Mouse (Mus musculus) layer of hippocampus, adult 9-11 months (tissue): ENCODE data around the gene Tbc1d17.
A peak's percentile ranks its signal among the peaks of the same experiment; 100 is the strongest.

Source experiments
- DNase-seq: peaks from one replicate; pipeline ENCODE4 v3.0.0; 2022

The Tbc1d17 gene

DNA sequence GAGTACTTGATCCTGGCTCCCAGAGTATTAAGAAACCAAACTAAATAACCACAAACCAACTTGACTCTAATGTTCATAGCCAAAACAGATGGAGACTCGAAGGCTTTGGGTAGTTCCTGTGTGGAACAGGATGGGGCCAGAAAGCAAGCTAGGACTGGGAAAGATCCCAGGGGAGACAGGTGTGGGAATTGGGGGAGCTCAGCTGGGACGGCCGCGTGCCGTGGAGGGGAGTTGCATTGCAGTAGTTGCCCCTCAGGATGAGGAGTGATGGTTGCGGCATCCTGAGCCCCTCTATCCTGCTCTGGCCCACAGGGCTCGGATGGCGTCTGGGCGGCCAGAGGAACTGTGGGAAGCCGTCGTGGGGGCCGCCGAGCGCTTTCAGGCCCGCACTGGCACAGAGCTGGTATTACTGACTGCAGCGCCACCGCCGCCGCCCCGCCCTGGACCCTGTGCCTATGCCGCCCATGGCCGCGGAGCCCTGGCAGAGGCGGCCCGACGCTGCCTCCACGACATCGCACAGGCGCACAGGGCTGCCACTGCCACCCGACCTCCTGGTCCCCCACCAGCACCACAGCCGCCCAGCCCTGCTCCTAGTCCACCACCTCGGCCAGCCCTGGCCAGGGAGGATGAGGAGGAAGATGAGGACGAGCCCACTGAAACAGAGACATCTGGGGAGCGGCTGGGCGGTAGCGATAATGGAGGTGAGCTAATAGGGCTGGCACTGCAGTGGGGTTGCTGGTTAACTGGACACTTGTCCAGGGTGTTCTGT, 3.6 kb upstream of the Tbc1d17 start:
- no peak for DNase-seq

DNA sequence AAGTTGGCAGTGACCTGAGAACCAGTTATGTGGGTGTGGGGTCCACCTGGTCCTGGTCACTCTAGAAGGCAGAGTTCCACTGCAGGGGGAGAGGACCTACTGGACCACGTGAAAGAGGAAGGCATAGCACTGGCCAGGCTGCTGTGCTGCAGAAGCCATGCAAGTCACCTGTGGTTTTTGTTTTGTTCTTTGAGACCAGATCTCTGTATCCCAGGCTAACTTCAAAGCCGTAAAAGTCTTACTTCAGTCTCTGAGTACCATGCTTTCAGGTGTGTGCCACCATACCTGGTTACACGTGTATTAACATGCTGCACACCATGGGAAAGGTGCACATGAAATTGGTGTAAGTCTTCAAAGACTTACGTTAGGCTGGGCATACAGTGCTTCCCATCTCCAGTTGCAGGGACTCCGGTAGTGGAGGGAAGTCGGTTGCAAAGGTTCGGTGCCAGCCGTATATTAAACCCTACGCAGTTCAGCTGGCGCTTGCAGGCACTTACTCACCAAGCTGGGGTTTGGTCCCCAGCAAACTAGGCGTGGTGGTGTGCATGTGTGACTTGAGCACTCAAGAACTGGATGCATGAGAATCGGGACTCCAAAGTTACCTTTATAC, 2.9 kb upstream of the Tbc1d17 start:
- DNase-seq: no peak

DNA sequence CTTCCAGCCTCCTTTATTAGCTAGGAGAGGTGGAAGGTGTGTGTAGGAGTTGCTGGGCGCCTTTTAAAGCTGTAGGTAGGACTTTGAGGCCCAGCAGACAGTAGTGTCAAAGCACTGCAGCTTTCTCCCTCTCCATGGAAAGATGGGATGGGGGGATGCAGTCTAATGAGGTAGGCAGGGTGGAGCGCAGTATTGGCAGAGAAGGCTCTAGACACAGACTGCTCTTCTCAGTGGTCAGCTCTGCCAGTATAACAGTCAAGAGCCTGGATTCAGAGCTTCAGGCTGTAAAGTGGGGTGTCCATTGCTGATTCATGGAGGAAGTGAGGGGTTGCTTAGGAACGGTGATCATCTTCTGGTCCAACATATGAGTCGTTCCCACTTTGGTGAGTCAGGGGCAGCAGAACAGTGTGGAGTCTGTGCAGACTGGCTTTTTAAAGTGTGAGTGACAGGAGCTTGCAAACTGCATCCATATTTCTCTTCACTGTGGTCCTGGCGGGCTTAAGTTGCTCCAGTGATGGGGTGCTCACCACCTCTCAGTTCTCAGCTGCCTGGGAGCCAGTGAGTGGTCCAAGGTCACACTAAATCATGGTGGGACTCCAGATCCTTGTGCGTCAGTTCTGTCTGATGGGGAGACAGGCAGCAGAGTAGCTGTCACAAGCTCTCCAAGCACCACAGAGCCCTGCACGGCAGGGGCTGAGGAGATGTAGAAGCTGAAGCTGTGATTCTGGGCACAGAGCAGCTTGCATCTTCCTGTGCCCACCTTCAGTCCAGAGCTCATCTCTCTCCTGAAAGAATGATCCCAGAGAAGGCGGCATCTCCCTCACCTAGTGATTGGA, 2.1 kb upstream of the Tbc1d17 start:
- peak; percentile 31 for DNase-seq

DNA sequence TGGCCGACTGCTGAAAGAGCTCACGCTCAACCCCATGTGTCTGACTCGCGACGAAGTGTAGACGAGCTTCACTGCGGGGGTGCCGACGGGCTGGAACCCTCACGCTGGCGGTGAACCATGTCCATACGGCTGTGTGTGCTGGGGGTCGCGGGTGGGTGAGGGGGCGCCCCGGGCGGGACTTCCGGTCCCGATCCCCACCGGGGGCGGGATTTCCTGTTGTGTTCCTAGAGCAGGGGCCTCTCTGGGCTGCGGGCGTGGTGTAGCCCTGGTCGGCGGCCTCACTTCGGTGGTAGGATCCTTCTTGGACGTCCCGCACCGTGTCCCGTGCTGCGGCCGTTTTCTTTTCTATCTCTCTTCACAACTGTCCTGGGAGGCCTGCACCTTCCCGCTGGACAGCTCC, 1.3 kb upstream of the Tbc1d17 start:
- no peak for DNase-seq

DNA sequence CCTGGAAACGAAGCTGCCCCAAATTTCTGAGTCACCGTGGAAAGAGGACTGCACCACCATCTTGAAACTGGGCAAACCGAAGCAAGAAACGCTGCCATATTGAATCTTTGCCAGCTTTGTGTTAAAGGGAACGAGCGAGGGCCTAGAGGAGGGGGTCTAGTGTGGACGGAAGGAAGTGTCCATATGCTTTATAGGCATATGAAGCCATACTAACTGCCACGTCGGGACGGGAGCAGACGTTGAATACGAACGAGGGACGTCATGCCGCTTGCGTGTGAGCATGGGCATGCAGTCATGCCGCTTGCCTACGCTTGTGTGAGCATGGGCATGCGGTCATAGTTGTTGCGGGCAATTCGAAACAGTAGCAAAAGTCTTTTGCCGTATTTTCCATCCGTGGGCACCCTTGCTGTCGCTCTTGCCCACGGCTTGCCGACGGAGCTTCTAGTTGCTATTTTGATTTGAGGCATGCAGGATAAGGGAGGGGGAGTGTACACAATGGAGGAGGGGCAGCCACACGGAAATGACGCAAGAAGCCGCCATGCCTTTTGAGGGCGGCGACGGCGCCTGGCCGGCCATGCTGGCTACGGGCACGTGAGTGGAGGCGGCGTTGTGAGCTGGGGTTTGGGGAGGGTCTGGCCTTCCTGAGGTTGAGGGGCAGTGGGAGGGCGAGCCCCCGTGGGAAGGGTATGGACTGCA, 685 bp upstream of the Tbc1d17 start:
- peak; percentile 96 for DNase-seq

DNA sequence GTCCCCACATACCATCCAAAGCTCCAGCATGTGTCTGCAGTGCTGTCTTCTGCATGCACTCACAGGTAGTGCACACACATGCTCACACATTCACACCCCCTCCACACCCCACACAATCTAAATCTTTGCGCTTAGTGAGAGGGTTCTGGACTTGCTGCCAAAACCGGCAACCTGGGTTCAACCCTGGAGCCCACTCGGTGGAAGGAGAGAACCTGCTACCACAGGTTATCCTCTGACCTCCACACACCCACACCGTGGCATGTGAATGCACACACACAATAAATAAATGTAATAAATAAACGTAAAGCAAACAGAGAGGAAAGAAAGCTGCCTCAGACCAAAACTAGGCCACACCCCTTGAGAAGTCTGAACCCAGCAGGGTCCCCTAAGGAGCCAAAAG, 1.1 kb downstream of the Tbc1d17 start:
- peak; percentile 35 for DNase-seq

DNA sequence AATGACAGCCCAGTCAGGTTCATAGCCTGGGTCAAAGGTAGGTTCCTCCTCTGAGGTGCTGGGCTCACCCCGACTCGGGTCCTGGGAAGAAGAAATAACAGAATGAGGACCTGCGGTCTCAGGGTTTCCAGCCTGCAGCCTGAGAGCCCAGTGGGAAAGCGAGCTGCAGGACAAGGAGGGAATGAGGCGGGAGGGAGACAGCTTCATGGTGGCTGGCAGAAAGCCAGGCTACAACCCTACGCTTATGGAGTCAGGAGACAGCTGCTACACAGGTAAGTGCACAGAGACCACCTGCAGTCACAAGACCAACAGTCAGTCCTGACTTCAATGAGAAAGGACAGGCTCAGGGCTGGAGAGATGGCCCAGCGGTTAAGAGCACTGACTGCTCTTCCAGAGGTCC, 2.1 kb downstream of the Tbc1d17 start:
- peak; percentile 36 for DNase-seq

DNA sequence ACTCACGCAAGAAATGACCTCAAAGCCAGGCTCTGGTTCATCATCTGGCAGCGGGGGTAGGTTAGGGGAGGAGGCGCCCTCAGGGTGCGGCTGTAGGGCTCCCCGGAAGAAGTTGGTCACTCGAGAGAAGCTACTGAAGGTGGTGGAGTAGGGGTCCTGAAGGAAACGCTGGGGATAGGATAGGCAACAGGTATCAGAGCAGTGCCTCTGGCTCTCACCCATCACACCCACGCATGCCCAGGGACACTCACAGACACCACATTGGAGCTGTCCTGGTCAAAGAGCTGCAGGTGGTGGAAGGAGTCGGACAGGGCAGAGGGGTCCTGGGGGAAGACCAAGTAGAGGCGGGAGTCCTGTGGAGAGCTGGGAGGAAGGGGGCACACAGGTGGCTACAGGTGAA, 3.9 kb downstream of the Tbc1d17 start:
- DNase-seq: no peak

DNA sequence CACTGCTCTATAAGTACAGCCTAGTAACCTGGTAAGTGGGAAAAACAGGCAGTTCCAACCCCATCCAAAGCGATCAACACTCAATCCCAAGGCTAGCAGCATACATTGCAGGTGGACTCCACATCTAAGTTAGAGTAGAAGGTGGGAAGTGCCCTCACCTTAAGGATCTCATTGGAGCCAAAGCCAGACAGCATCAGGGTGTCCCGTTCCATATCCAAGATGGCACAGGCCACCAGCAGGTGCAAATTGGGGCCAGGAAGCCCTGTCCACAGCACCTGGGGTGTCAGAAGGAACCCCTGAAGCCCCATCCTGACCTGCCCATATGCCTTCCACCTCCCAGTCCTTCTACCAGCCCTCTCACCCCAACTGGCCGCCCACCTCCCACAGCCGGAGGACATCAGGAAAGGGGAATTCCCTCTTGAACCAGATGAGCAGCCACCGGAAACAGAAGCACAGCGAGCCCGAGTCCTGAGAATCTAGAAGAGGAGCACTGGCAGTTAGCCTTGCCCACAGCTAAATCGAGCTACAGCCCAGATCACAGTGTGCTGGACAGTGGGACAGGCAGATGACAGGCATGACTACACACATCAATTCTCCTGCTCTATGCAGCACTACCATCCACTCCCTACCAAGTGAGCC, 6.9 kb downstream of the Tbc1d17 start:
- no peak for DNase-seq

DNA sequence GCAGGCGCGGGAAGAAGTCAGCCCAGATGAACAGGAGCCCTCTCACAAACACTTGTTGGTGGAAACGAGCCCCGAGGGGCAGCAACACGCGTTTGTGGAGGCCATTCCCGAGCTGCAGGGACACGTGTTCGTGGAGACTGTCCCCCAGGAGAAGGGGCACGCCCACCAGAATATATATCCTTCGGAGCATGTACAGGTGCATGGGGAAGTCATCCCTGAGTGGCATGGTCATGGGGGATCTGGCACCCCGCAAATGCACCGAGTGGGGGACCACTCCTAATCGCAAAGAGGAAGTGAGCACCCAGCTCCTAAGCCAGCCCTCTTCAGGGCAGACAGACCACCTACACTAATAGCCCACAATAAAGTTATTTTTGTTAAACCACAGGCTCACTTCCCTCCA, 8.5 kb downstream of the Tbc1d17 start:
- peak; percentile 52 for DNase-seq

DNA sequence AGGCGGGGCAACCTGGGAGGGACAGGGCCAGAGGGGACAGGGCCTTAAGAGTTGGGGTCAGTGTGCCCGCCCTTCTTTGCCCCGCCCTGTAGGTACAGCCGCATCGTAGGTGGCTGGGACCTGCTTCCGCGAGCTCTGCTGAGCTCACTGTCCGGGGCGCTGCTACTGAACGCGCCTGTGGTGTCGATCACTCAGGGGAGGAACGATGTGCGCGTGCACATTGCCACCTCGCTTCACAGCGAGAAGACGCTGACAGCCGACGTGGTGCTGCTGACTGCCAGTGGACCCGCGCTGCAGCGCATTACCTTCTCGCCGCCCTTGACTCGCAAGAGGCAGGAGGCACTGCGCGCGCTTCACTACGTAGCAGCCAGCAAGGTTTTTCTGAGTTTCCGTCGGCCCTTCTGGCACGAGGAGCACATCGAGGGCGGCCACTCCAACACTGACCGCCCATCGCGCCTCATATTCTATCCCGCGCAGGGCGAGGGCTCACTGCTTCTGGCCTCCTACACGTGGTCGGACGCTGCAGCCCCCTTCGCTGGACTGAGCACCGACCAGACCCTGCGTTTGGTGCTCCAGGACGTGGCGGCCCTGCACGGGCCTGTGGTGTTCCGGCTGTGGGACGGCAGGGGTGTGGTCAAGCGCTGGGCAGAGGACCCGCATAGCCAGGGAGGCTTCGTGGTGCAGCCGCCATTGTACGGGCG, 9.2 kb downstream of the Tbc1d17 start:
- DNase-seq: peak; percentile 60

DNA sequence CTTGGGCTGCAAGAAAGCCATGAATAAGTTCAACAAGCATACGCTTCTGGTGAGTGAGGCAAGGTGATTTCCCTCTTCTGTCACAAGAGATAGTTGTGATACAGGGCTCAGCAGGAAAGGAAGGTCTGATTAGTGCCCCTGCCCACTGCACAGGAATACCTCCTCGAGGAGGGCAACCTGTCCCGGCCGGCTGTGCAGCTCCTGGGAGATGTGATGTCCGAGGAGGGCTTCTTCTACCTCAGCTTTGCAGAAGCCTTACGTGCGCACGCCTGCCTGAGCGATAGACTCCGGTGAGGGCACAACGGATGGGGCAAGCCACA, 9.7 kb downstream of the Tbc1d17 start:
- DNase-seq: no peak

DNA sequence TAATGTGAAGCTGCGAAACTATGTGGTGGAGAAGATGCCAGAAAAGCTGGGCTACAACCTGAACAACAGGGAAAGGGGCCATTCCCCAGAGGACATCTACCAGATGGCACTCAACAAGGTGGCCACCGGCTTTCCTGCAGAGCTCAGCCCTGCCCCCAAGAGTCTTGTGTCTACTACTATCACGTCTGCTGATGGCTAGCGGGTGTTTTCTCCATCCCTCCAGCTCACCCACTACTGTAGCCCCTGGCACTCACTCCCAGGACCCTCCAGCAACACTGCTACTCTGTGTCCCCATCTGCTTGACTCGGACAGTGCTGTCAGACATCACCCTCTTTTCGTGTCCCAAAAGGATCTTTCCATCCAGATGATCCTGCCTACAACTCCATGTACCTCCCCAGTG, 10.8 kb downstream of the Tbc1d17 start:
- DNase-seq: no peak

DNA sequence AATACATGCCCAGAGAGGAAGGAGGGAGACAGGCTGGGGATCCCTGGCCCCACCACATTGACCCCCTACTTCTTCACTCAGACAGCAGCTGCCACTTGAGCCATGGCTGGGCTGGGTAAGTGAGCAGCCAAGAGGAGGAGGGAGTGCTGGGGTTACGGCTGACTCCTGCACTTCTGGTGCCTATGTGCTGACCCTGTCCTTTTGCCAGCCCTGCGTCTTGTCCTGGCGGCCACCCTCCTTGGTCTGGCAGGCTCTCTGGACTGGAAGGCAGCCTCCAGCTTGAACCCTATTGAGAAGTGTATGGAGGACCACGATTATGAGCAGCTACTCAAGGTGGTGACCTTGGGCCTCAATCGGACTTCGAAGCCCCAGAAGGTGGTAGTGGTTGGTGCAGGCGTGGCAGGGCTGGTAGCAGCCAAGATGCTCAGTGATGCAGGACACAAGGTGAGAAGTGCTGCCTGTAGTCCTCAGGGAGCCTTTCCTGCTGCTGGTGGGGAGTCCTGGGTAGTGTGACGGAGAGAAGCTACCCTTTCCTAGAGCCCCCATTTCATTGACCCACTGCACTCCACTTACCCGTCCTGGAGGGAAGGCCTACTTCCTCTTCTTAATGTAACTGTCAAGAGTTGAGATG, 12.3 kb downstream of the Tbc1d17 start:
- DNase-seq: no peak

DNA sequence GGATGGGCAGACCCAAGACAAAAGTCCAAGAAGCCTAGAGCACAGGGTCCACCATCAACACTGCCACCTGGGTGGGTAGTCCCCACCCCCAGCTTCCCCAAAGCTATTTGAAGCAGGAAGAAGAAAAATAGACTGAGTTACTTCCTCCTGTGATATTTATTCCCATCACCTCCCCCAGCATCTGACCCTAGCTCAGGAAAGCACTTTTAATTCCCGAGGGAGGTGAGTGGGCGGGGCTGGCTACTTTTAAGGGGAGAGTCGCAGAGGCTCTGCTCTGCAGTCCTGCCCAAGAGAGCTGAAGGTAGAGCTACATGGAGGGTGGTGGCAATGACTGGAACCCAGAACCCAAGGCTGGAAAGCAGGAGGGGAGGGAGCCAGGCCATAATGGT, 12.9 kb downstream of the Tbc1d17 start:
- peak; percentile 51 for DNase-seq

DNA sequence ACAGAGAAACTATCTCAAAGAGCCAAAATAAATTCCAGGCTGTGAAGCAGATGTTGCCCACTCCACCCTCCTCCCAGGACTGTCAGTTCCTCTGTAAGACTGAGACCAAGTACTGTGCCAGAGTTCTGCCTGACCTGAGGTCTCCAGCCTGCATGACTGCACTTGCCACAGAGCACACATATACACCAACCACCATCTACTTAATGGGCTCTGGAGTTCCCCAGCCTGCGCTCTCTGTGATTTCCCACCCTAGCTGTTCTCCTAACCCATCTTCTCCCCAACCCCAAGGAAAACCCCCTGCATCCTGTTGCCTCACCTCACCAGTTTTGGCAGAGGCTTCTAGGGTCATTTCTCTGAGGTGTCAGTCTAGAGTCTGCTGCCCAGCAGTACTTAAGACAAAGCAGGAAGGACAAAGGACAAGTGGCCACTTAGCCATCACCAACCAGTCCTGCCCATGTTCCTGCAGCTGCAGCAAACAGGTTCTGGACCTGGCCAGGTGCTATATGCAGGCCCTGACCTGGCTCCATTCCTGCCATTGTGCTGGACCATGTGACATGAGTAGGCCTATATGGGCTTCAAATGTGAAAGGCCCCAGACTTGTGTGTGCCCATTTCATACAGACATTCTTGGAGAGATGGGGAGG, 13.4 kb downstream of the Tbc1d17 start:
- no peak for DNase-seq

DNA sequence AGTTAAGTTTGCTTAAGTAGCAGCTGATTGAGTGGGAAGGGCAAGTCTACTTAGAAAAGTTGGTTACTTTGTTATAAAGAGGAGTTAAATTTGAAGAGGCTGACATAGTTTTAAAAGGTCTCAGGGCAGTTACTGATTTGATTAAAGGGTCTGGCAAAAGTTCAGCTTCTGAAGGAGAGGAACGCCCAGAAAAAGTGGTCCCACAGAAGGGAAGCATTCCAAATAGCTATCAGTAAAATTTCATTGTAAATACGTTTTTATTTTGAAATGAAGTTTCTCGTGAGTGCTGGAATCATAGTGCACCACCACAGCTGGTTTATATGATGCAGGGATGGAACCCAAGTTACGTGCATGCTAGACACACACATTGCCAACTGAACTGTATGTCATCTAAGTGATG, 16.1 kb downstream of the Tbc1d17 start:
- DNase-seq: no peak

DNA sequence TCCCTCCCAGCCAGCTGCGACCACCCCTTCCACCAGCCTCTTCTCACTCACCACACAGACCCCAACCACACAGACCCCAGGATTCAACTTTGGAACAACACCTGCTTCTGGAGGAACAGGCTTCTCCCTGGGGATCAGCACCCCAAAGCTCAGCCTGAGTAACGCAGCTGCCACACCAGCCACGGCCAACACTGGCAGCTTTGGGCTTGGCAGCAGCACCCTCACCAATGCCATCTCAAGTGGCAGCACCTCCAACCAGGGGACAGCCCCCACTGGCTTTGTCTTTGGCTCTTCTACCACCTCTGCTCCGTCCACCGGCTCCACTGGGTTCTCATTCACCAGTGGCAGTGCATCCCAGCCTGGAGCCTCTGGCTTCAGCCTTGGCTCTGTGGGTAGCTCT, 20.2 kb downstream of the Tbc1d17 start:
- DNase-seq: peak; percentile 1

DNA sequence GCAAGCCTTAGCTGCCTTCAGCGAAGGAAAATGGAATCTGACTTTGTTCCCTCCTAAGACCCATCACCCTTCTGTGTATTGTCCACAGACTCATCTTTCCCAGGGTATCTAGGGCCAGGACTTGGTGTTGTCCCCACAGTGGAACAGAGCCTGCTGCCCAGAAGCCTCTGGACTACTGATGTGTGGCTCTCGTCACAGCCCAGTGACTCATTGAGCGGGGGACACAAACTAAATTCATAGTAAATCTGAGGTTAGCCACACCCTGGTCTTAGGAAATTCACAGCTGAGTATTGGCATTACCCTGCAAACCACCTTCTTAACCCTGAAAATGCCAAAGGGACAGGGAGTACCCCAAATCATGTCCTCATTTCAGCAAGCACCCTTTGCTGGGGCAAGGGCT, 22.1 kb downstream of the Tbc1d17 start:
- DNase-seq: no peak

DNA sequence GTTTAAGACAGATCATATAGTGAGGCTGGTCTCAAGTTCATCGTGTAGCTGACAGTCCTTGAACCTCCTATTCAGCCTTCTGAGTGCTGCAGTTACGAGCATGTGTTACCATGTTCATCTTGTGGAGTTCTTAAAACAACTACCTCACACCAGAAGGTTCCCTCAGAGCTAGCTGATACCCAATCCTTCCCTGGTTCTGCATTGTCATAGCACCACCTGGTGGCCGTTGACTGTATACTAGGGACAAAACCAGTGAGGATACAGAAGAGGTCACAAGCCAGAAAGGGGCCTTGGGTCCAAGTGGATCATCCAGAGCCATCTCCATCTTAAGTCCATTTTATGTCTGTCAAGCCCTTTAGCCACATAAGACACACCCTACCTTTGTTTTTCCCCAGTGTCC, 24.0 kb downstream of the Tbc1d17 start:
- peak; percentile 64 for DNase-seq

DNA sequence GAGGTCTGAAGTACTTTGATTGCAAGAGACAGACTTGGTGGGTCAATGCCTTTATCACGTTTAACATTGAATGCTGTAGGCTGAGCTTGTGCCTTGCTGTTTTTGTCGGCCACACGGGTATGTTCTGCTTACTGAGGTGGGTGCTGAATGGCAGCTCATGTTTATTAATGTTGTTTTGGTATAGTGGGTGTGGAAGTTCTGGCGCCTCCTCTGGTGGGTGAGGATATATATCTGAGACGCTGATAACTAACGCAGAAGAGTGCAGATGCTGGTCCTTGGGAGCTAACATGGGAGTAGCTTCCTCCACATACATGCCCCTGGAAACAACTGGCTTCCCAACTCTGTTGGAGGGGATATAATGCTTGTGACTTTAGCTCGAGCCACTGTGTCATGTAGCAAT, 25.5 kb downstream of the Tbc1d17 start:
- peak; percentile 8 for DNase-seq
